Mouse (Mus musculus): ENCODE measurements around the gene Tmem86b. TPM values are rescaled to one million over a fixed set of nuclear protein-coding genes. Genes with fewer than 3 reads are reported as not detected.
A peak's percentile ranks its signal among the peaks of the same experiment; 100 is the strongest.

Gene Tmem86b
- polyA plus RNA-seq, 1 experiment from 2014 or later = 0.22 TPM

DNA sequence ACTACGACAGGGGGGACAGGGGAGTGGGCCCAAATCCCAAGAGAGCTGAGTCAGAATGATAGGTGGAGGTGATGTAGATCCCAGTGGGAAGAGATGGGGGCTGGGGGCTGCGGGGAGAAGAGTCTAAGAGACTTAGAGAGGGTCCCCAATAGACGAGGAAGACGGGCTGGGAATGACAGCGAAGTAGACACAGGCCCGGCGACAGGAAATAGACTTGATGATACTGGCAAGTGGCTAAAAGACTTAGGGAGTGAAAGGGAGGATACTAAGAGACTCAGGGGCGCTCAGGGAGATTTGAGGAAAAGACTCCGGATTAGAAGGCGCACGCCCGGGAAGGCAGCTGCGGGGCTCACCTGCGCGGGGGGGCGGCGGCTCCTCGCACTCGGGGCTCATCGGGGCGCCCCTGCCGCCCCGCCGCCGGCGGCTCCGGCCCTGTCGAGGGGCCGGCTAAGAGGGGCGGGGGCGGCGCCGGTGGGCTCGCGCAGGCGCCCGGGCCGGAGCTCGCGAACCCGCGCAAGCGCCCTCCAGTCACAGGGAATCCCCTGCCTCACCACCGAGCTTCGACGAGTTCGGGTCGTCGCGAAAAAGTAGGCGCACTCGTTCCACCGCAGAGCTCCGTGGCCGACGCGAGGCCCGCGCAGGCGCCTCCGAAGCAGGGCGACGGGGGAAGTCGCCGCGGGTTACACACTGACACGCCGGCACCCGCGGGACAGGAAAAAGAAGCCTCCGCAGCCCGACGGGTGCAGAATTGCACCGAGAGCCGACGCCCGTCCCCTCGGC, 27.1 kb upstream of the Tmem86b start:
- under 1% methylated on average over 69 of the region's 78 CpGs for WGBS
- TF ChIP-seq CTCF (IDR thresholded peaks at IDR 0.05; ENCODE audit: low read depth) = no peak
- TF ChIP-seq EP300 (optimal IDR thresholded peaks at IDR 0.05) = no peak
- 0 out of 2 replicates have a peak, but pooled peaks cover 7% of the 10 kb centered on the region for H3K4me1 ChIP-seq (replicated peaks; ENCODE audit: control insufficient read depth, insufficient read depth)
- peak overlapping the region; percentile 98 for H3K27ac ChIP-seq (replicated peaks)
- no peak for DNase-seq (ENCODE audit: low spot score)
- peak overlapping the region; percentile 63 for H3K4me2 ChIP-seq (replicated peaks; ENCODE audit: low read depth)
- peak overlapping the region; percentile 96 for H3K9ac ChIP-seq (ENCODE audit: low read length)
- H3K9me3 ChIP-seq (ENCODE audit: control insufficient read depth, low read length) = no peaks in the 10 kb centered on the region
- H3K36me3 ChIP-seq (ENCODE audit: control insufficient read depth, insufficient read depth, low read length) = no peaks in the 10 kb centered on the region; the same call in 1 of the 2 replicates
- H3K4me3 ChIP-seq (ENCODE audit: low read depth, low read length) = peak overlapping the region; percentile 93
- H3K27me3 ChIP-seq (ENCODE audit: control insufficient read depth, insufficient read depth, low read length) = no peaks in the 10 kb centered on the region
- peak; percentile 60 for ATAC-seq (ENCODE audit: low FRiP score, low TSS enrichment)

DNA sequence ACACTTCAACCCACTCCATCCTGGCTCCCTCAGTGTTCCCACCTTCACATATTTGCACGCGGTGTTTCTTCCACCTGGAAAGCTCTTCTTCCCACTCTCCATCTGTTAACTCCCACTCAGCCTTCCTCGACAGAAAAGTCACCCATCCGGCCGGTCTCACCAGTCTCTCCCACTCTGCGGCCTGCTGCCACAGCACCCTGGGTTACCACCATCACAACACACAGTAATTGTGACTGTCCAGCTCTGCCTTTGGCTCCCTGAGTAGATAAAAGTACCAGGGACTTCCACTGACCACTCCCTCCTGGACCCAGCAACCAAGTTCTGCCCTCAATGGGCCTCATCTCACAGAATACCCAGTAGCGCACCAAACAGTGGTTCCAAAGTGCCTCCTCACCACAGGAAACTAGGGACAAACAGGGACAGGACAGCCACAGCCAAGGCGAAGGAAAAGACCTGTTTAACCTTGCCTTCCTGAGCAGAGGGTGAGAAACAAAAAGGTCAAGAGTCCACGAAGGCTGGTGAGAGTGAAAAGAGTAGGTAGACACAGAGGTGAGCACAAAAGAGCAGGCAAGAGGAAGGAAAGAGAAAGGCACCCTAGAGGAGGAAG, 26.4 kb upstream of the Tmem86b start:
- peak; percentile 8; the same call in 1 of the 2 replicates for ATAC-seq (ENCODE audit: low FRiP score, low TSS enrichment)
- Histone ChIP-seq H3K36me3 (ENCODE audit: control insufficient read depth, insufficient read depth, low read length) (no peaks in the 10 kb centered on the region; the same call in 1 of the 2 replicates), H3K4me2 (replicated peaks; ENCODE audit: low read depth) (peak overlapping the region; percentile 63), H3K27me3 (ENCODE audit: control insufficient read depth, insufficient read depth, low read length) (no peaks in the 10 kb centered on the region), H3K9ac (ENCODE audit: low read length) (peak overlapping the region; percentile 96), H3K4me3 (ENCODE audit: low read depth, low read length) (peak overlapping the region; percentile 93), H3K27ac (replicated peaks) (peak overlapping the region; percentile 98), H3K9me3 (ENCODE audit: control insufficient read depth, low read length) (no peaks in the 10 kb centered on the region), H3K4me1 (replicated peaks; ENCODE audit: control insufficient read depth, insufficient read depth) (0 out of 2 replicates have a peak, but pooled peaks cover 7% of the 10 kb centered on the region)
- TF ChIP-seq CTCF (IDR thresholded peaks at IDR 0.05; ENCODE audit: low read depth) (no peak), EP300 (optimal IDR thresholded peaks at IDR 0.05) (no peak)
- 24% methylated on average over 9 of the region's 9 CpGs for WGBS
- peak; percentile 32 for DNase-seq (ENCODE audit: low spot score)

DNA sequence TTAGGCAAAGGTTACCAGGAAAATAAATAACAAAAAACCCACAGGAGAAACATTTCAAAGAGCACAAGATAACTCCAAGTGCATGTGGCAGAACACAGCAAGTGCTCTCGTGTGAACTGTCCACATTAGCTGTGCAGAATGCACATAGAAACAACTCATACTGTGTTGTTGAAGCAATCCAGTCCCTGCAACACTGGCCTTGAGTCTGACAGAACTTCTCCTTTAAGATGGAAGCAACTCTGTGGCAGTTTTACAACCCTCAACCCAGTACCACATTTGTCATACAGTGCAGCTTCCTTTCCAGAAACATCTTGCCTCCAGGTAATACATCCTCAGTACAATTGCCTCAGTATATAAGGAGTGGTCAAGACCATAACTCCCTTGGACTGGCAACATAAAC, 25.6 kb upstream of the Tmem86b start:
- Histone ChIP-seq H3K36me3 (ENCODE audit: control insufficient read depth, insufficient read depth, low read length) (no peaks in the 10 kb centered on the region; the same call in 1 of the 2 replicates), H3K27me3 (ENCODE audit: control insufficient read depth, insufficient read depth, low read length) (no peaks in the 10 kb centered on the region), H3K9ac (ENCODE audit: low read length) (peak overlapping the region; percentile 96; the same call in 1 of the 2 replicates), H3K4me3 (ENCODE audit: low read depth, low read length) (peak overlapping the region; percentile 93), H3K4me1 (replicated peaks; ENCODE audit: control insufficient read depth, insufficient read depth) (0 out of 2 replicates have a peak, but pooled peaks cover 7% of the 10 kb centered on the region), H3K27ac (replicated peaks) (no peak overlapping the region), H3K4me2 (replicated peaks; ENCODE audit: low read depth) (peak overlapping the region; percentile 63), H3K9me3 (ENCODE audit: control insufficient read depth, low read length) (no peaks in the 10 kb centered on the region)
- DNase-seq (ENCODE audit: low spot score) = peak; percentile 10
- WGBS = 30% methylated on average over 1 of the region's 1 CpGs
- TF ChIP-seq EP300 (optimal IDR thresholded peaks at IDR 0.05) = no peak
- TF ChIP-seq CTCF (IDR thresholded peaks at IDR 0.05; ENCODE audit: low read depth) = no peak
- no peak for ATAC-seq (ENCODE audit: low FRiP score, low TSS enrichment)

DNA sequence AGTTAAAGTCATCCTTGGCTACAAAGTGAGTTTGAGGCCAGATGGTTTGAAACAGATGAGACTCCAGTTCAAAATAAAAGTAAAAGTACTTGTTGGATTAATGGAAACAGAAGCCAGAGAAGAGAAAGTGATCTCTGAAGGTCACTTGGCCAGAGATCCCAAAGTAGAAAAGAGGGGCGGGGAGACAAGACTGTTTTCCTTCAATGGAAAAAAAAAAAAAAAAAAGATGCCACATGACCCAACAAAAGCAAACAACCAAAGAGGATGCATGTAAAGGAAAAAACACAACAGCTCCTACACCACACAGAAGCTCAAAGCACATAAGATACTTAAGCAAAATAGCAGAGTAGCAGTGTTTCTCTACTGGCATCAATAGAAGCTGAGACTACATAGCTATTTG, 24.7 kb upstream of the Tmem86b start:
- Histone ChIP-seq H3K4me3 (ENCODE audit: low read depth, low read length) (no peak overlapping the region), H3K4me2 (replicated peaks; ENCODE audit: low read depth) (peak overlapping the region; percentile 63), H3K36me3 (ENCODE audit: control insufficient read depth, insufficient read depth, low read length) (no peaks in the 10 kb centered on the region; the same call in 1 of the 2 replicates), H3K27ac (replicated peaks) (no peak overlapping the region), H3K9ac (ENCODE audit: low read length) (peak overlapping the region; percentile 23; the same call in 1 of the 2 replicates), H3K27me3 (ENCODE audit: control insufficient read depth, insufficient read depth, low read length) (no peaks in the 10 kb centered on the region), H3K9me3 (ENCODE audit: control insufficient read depth, low read length) (no peaks in the 10 kb centered on the region), H3K4me1 (replicated peaks; ENCODE audit: control insufficient read depth, insufficient read depth) (0 out of 2 replicates have a peak, but pooled peaks cover 7% of the 10 kb centered on the region)
- no peak for ATAC-seq (ENCODE audit: low FRiP score, low TSS enrichment)
- 83% methylated on average over 1 of the region's 1 CpGs for WGBS
- DNase-seq (ENCODE audit: low spot score) = no peak
- TF ChIP-seq EP300 (optimal IDR thresholded peaks at IDR 0.05) (no peak), CTCF (IDR thresholded peaks at IDR 0.05; ENCODE audit: low read depth) (no peak)

DNA sequence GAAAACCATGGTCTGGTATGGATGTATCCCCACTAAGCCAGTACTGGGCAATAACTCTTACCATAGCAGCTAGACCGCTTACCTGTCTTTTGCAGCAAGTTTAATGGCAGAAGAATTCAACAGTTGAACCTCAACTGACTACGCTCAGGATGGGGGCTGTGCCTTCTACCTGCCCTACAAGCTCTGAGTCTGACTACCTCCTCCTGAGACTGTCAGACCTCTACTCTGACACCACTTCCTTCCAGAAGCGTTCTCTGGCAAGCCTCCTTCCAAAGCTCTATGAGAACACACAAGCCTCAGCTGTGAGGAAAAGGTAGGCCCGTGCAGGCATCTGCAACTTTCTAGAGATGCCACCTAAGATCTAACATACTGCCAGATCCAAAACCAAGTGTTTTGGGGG, 24.2 kb upstream of the Tmem86b start:
- H3K27ac ChIP-seq (replicated peaks) = 0 out of 2 replicates have a peak overlapping the region, but pooled peaks have one; percentile 20
- H3K9ac ChIP-seq (ENCODE audit: low read length) = peak overlapping the region; percentile 23; the same call in 1 of the 2 replicates
- H3K27me3 ChIP-seq (ENCODE audit: control insufficient read depth, insufficient read depth, low read length) = no peaks in the 10 kb centered on the region
- no peaks in the 10 kb centered on the region for H3K9me3 ChIP-seq (ENCODE audit: control insufficient read depth, low read length)
- no peak overlapping the region for H3K4me3 ChIP-seq (ENCODE audit: low read depth, low read length)
- TF ChIP-seq CTCF (IDR thresholded peaks at IDR 0.05; ENCODE audit: low read depth) (no peak), EP300 (optimal IDR thresholded peaks at IDR 0.05) (no peak)
- ATAC-seq (ENCODE audit: low FRiP score, low TSS enrichment) (no peak), DNase-seq (ENCODE audit: low spot score) (no peak)
- H3K4me2 ChIP-seq (replicated peaks; ENCODE audit: low read depth) = peak overlapping the region; percentile 20; the same call in 1 of the 2 replicates
- no peaks in the 10 kb centered on the region; the same call in 1 of the 2 replicates for H3K36me3 ChIP-seq (ENCODE audit: control insufficient read depth, insufficient read depth, low read length)
- H3K4me1 ChIP-seq (replicated peaks; ENCODE audit: control insufficient read depth, insufficient read depth) = 0 out of 2 replicates have a peak, but pooled peaks cover 7% of the 10 kb centered on the region
- WGBS = 72% methylated on average over 4 of the region's 4 CpGs

Measured in stomach, postnatal 0 days (tissue).